Mouse (Mus musculus) CH12.LX (cell line): Measurements from ENCODE around the gene Sell. TPM values are rescaled to one million over a fixed set of nuclear protein-coding genes. Genes with fewer than 3 reads are reported as not detected.
A peak's percentile ranks its signal among the peaks of the same experiment; 100 is the strongest.

Experiments
- DNase-seq: peaks from one replicate; pipeline ENCODE4 v3.0.0-alpha.2; 2013; ENCODE audit errors: extremely low read depth
- H3K27ac ChIP-seq: 2 replicates; pipeline ENCODE4 v1.5.1; 2012; ENCODE audit warnings: low read depth, mild to moderate bottlenecking, control low read depth, moderate library complexity; ENCODE audit not compliant: insufficient read depth
- H3K27me3 ChIP-seq: replicated peaks from 2 replicates; pipeline ENCODE3; 2012; ENCODE audit warnings: inconsistent platforms
- H3K36me3 ChIP-seq, 2 experiments: replicated peaks in 1 of 2; 2 replicates each; pipeline versions ENCODE3 to v1.6.1; 2012; ENCODE audit warnings: inconsistent platforms in 1 of 2, low read length in 1 of 2, mild to moderate bottlenecking in 1 of 2, mixed read lengths in 1 of 2, moderate library complexity in 1 of 2; ENCODE audit not compliant: control insufficient read depth in 1 of 2, insufficient read depth in 1 of 2
- H3K4me1 ChIP-seq, 2 experiments: 2 replicates each; pipeline ENCODE4 v1.6.1; 2012; ENCODE audit warnings: inconsistent platforms in 1 of 2, moderate library complexity in 1 of 2; ENCODE audit not compliant: insufficient read depth in 2 of 2, control insufficient read depth in 1 of 2
- H3K4me2 ChIP-seq: 2 replicates; pipeline ENCODE4 v1.6.1; 2012; ENCODE audit warnings: low read depth, mild to moderate bottlenecking, control low read depth; ENCODE audit not compliant: poor library complexity, insufficient read depth, severe bottlenecking
- H3K4me3 ChIP-seq, 3 experiments: fragments of 150-350 bp in 1 of 3; sonication (generic) in 1 of 3; replicated peaks in 1 of 3; 2 replicates each; pipeline versions ENCODE3 to v1.5.1; 2011 to 2012; ENCODE audit warnings: low read depth in 2 of 3, low read length in 2 of 3, mild to moderate bottlenecking in 2 of 3, moderate library complexity in 2 of 3, control low read depth in 1 of 3, improper control_type of control experiment in 1 of 3, inconsistent platforms in 1 of 3, mixed read lengths in 1 of 3; ENCODE audit not compliant: poor library complexity in 1 of 3
- H3K79me2 ChIP-seq: replicated peaks from 2 replicates; pipeline ENCODE4 v1.6.1; 2012; ENCODE audit warnings: mild to moderate bottlenecking, moderate library complexity; ENCODE audit not compliant: control insufficient read depth, poor library complexity, insufficient read depth, severe bottlenecking; ENCODE audit errors: extremely low read depth
- H3K9ac ChIP-seq: 2 replicates; pipeline ENCODE4 v1.6.1; 2012; ENCODE audit warnings: low read depth, mild to moderate bottlenecking, control low read depth, moderate library complexity; ENCODE audit not compliant: insufficient read depth
- H3K9me3 ChIP-seq: replicated peaks from 2 replicates; pipeline ENCODE3; 2012; ENCODE audit warnings: low read length, inconsistent platforms, mixed read lengths
- CHD1 ChIP-seq: IDR thresholded peaks from 2 replicates; pipeline ENCODE4 v1.6.1; 2012; ENCODE audit warnings: low read depth, low read length, improper control_type of control experiment, inconsistent platforms
- CTCF ChIP-seq, 2 experiments: IDR thresholded peaks in 1 of 2; conservative IDR thresholded peaks in 1 of 2; 2 replicates each; pipeline ENCODE4 v1.5.1; 2011 to 2012; ENCODE audit warnings: low read depth in 2 of 2, low read length in 2 of 2, improper control_type of control experiment in 1 of 2, inconsistent platforms in 1 of 2, mild to moderate bottlenecking in 1 of 2, moderate library complexity in 1 of 2
- EP300 ChIP-seq: IDR thresholded peaks from 2 replicates; pipeline ENCODE4 v1.6.1; 2011; ENCODE audit warnings: low read length, improper control_type of control experiment
- IRF4 ChIP-seq: IDR thresholded peaks from 2 replicates; pipeline ENCODE4 v1.6.1; 2014; ENCODE audit warnings: low read depth, mild to moderate bottlenecking, inconsistent platforms, low read length, improper control_type of control experiment
- JUND ChIP-seq: conservative IDR thresholded peaks from 2 replicates; pipeline ENCODE4 v1.6.1; 2011; ENCODE audit warnings: low read depth, low read length, improper control_type of control experiment
- KAT2A ChIP-seq: IDR thresholded peaks from 2 replicates; pipeline ENCODE4 v1.6.1; 2012; ENCODE audit warnings: low read length, improper control_type of control experiment, inconsistent platforms; ENCODE audit not compliant: insufficient replicate concordance
- MAFK ChIP-seq: IDR thresholded peaks from 2 replicates; pipeline ENCODE4 v1.6.1; 2011; ENCODE audit warnings: low read length, improper control_type of control experiment; ENCODE audit not compliant: insufficient replicate concordance
- MAX ChIP-seq: IDR thresholded peaks from 2 replicates; pipeline ENCODE4 v1.6.1; 2011; ENCODE audit warnings: low read length, improper control_type of control experiment
- MAZ ChIP-seq: IDR thresholded peaks from 2 replicates; pipeline ENCODE4 v1.6.1; 2012; ENCODE audit warnings: low read depth, mild to moderate bottlenecking, inconsistent platforms, low read length, improper control_type of control experiment, moderate library complexity
- MEF2A ChIP-seq: IDR thresholded peaks from 2 replicates; pipeline ENCODE4 v1.6.1; 2014; ENCODE audit warnings: low read depth, mild to moderate bottlenecking, inconsistent platforms, low read length, improper control_type of control experiment, borderline replicate concordance
- MYC ChIP-seq: IDR thresholded peaks from 2 replicates; pipeline ENCODE4 v1.6.1; 2011; ENCODE audit warnings: low read depth, mild to moderate bottlenecking, improper control_type of control experiment, low read length
- NELFE ChIP-seq: IDR thresholded peaks from 2 replicates; pipeline ENCODE4 v1.6.1; 2011; ENCODE audit warnings: low read depth, low read length, improper control_type of control experiment
- NRF1 ChIP-seq: IDR thresholded peaks from 2 replicates; pipeline ENCODE4 v1.6.1; 2014; ENCODE audit warnings: low read depth, mild to moderate bottlenecking, inconsistent platforms, low read length, improper control_type of control experiment, moderate library complexity
- PAX5 ChIP-seq: IDR thresholded peaks from 2 replicates; pipeline ENCODE4 v1.6.1; 2012; ENCODE audit warnings: low read length, inconsistent platforms, mixed read lengths
- POLR2A ChIP-seq: IDR thresholded peaks from 2 replicates; pipeline ENCODE4 v1.6.1; 2011; ENCODE audit warnings: low read depth, mild to moderate bottlenecking, improper control_type of control experiment, low read length
- RAD21 ChIP-seq: IDR thresholded peaks from 2 replicates; pipeline ENCODE4 v1.6.1; 2011; ENCODE audit warnings: low read depth, mild to moderate bottlenecking, low read length, improper control_type of control experiment, moderate library complexity
- SMC3 ChIP-seq: IDR thresholded peaks from 2 replicates; pipeline ENCODE4 v1.6.1; 2011; ENCODE audit warnings: low read depth, low read length, improper control_type of control experiment
- TBP ChIP-seq: conservative IDR thresholded peaks from 2 replicates; pipeline ENCODE4 v1.6.1; 2011; ENCODE audit warnings: low read depth, low read length, improper control_type of control experiment
- TCF12 ChIP-seq: IDR thresholded peaks from 2 replicates; pipeline ENCODE4 v1.6.1; 2014; ENCODE audit warnings: low read depth, mild to moderate bottlenecking, inconsistent platforms, low read length, improper control_type of control experiment
- ZNF384 ChIP-seq: IDR thresholded peaks from 2 replicates; pipeline ENCODE4 v1.6.1; 2012; ENCODE audit warnings: low read depth, low read length, improper control_type of control experiment, inconsistent platforms
- dilution Hi-C: fragments of 300-500 bp; cut with MboI; formaldehyde crosslinking; loops from 2 replicates; pipeline ENCODE4 v1.14.3; 2020; ENCODE audit warnings: low sequenced_read_pairs; ENCODE audit not compliant: extremely low pct_unique_long_range_greater_than_20kb, extremely low pct_ligation_motif_present
- in situ Hi-C: fragments of 300-500 bp; cut with MboI; formaldehyde crosslinking; loops from 3 replicates; pipeline ENCODE4 v1.14.3; 2019; ENCODE audit warnings: low sequenced_read_pairs, low pct_ligation_motif_present, low pct_unique_long_range_greater_than_20kb, mixed read lengths
- polyA plus RNA-seq: library from polyadenylated mRNA; unstranded; fragments of >175 nt; gene quantifications from 2 replicates; pipeline ENCODE4 v1.2.1, GENCODE M21; 2012; ENCODE audit warnings: low read depth; ENCODE audit not compliant: insufficient read length
- total RNA-seq, 2 experiments: library from RNA; depleted of rRNA; stranded (reverse); fragments of 300-350 nt in 1 of 2; fragments of >200 nt in 1 of 2; gene quantifications; 2 replicates each; pipeline ENCODE4 v1.2.3; 2012 to 2014

The Sell gene
- total and polyA plus RNA-seq, 3 experiments, result not detected

DNA sequence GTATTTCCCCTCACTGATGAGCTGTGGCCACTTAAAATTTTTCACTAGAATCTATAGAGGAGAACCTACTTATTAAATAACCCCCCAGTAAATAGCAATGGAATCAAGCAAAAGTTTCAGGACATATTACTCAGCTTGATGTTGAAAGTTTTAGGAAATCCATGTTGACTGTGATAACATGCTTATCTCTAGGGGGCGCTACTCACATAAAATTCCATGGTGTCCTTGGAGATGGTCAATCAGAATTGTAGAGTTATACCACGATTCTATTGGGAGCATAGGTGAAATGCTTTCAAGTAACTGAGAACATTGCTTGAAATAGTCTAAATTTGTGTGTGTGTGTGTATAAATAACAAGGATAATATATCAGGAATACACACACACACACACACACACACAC lies 7.0 kb upstream of the Sell start:
- peaks cover 1% of the 10 kb centered on the region for H3K27me3 ChIP-seq
- no peak overlapping the region for H3K4me3 ChIP-seq
- no peak overlapping the region for H3K9ac ChIP-seq
- dilution Hi-C loops, result no loop called here
- no peaks in the 10 kb centered on the region for H3K9me3 ChIP-seq
- H3K4me2 ChIP-seq, result no peak overlapping the region
- H3K79me2 ChIP-seq, result no peaks in the 10 kb centered on the region
- peak; percentile 34 for TF ChIP-seq SMC3
- peak; percentile 10 to 61; a peak in 2 of 4 replicates for TF ChIP-seq CTCF (conservative IDR thresholded peaks at IDR 0.05 in 1 of 2, IDR thresholded peaks at IDR 0.05 in 1 of 2; ENCODE audit: low read depth in 2 of 2, low read length in 2 of 2)
- no peak for TF ChIP-seq ZNF384
- peak; percentile 45 for TF ChIP-seq RAD21
- TF ChIP-seq MEF2A, result no peak
- no peak overlapping the region for H3K27ac ChIP-seq
- peaks cover 0 to 9% of the 10 kb centered on the region in 2 experiments; a peak in 1 of 4 replicates for H3K4me1 ChIP-seq
- peak; percentile 25 for DNase-seq
- in situ Hi-C loops, result no loop called here
- H3K36me3 ChIP-seq, result no peaks in the 10 kb centered on the region

DNA sequence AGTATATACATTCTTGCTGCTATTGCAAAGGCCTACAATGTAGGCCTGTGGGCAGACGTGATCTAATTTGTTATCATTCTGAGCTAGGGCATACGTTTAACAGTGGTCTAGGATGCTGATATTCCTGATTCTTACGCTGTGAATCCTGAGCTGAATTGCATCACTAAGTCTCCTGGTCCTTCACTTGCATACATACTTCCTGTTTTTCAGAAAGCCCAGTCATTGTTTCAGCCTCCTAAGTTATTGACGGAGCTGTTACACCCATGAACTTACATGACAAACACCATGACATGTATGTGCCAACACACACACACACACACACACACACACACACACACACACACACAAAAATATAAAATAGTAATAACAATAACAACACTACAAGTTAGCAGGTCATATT lies 1.7 kb upstream of the Sell start:
- no peak overlapping the region for H3K4me2 ChIP-seq
- dilution Hi-C loops, result no loop called here
- H3K4me3 ChIP-seq, result no peak overlapping the region
- no peak for DNase-seq
- no peaks in the 10 kb centered on the region for H3K36me3 ChIP-seq
- no peak overlapping the region for H3K27ac ChIP-seq
- no peaks in the 10 kb centered on the region for H3K9me3 ChIP-seq
- peaks cover 2% of the 10 kb centered on the region for H3K27me3 ChIP-seq
- H3K4me1 ChIP-seq, result 0 out of 4 replicates have a peak, but pooled peaks cover 0 to 4% of the 10 kb centered on the region in 2 experiments
- no peak for TF ChIP-seq JUND
- no peak for TF ChIP-seq CHD1
- no peak for TF ChIP-seq MAX
- TF ChIP-seq KAT2A, result no peak
- TF ChIP-seq EP300, result no peak
- no peak for TF ChIP-seq MYC
- TF ChIP-seq NELFE, result no peak
- TF ChIP-seq IRF4, result no peak
- TF ChIP-seq PAX5, result no peak
- no peak for TF ChIP-seq MAFK
- no peak for TF ChIP-seq TCF12
- TF ChIP-seq ZNF384, result no peak
- no peak for TF ChIP-seq TBP
- TF ChIP-seq MAZ, result no peak
- no peak for TF ChIP-seq SMC3
- TF ChIP-seq POLR2A, result no peak
- no peak for TF ChIP-seq NRF1
- in situ Hi-C loops, result no loop called here
- no peak overlapping the region for H3K9ac ChIP-seq
- no peaks in the 10 kb centered on the region for H3K79me2 ChIP-seq
